Mouse (Mus musculus) heart, embryonic 11.5 days (tissue): ENCODE results near the gene Gm20388. TPM values are rescaled to one million over a fixed set of nuclear protein-coding genes. Genes with fewer than 3 reads are reported as not detected.

Experiments
- ATAC-seq: fragments of 200-750 bp; cut with Nextera tagmentation; replicated peaks from 2 replicates; pipeline ENCODE4 v1.8.0; 2017; ENCODE audit warnings: moderate library complexity; ENCODE audit not compliant: insufficient number of reproducible peaks, low FRiP score, low TSS enrichment
- H3K27ac ChIP-seq: fragments of 300-500 bp; sonication (generic); 2 replicates; pipeline ENCODE4 v1.5.1; 2014; ENCODE audit warnings: mild to moderate bottlenecking, low read depth, low read length
- H3K27me3 ChIP-seq: fragments of 300-500 bp; sonication (generic); 2 replicates; pipeline ENCODE4 v1.6.1; 2014; ENCODE audit warnings: mild to moderate bottlenecking, low read length, mixed read lengths; ENCODE audit not compliant: control insufficient read depth, insufficient read depth
- H3K36me3 ChIP-seq: fragments of 300-500 bp; sonication (generic); 2 replicates; pipeline ENCODE4 v1.6.1; 2014; ENCODE audit warnings: mild to moderate bottlenecking, low read length, moderate library complexity, mixed read lengths; ENCODE audit not compliant: control insufficient read depth, insufficient read depth
- H3K4me1 ChIP-seq: fragments of 300-500 bp; sonication (generic); 2 replicates; pipeline ENCODE4 v1.6.1; 2014; ENCODE audit warnings: low read length; ENCODE audit not compliant: control insufficient read depth, insufficient read depth
- H3K4me2 ChIP-seq: fragments of 300-500 bp; sonication (generic); 2 replicates; pipeline ENCODE4 v1.6.1; 2014; ENCODE audit warnings: mild to moderate bottlenecking, moderate library complexity
- H3K4me3 ChIP-seq: fragments of 300-500 bp; sonication (generic); 2 replicates; pipeline ENCODE4 v1.5.1; 2014; ENCODE audit warnings: low read depth, low read length
- H3K9ac ChIP-seq: fragments of 300-500 bp; sonication (generic); 2 replicates; pipeline ENCODE4 v1.6.1; 2014; ENCODE audit warnings: mild to moderate bottlenecking, low read depth, low read length, moderate library complexity
- H3K9me3 ChIP-seq: fragments of 300-500 bp; sonication (generic); replicated peaks from 2 replicates; pipeline ENCODE4 v1.6.1; 2016; ENCODE audit warnings: low read length; ENCODE audit not compliant: control insufficient read depth
- WGBS: fragments of 180-500 bp; shearing (Covaris S2); extraction: QIAGEN DNeasy Blood & Tissue Kit; methylation state at CpG from one replicate; pipeline ENCODE4 v1.1.7; 2014; ENCODE audit not compliant: insufficient replicate concordance; 5-methylcytosine and 5-hydroxymethylcytosine counted together
- polyA plus RNA-seq: library from polyadenylated mRNA; unstranded; fragments of >200 nt; fragmentation: Nextera tagmentation; extraction: Ambion mirVana; gene quantifications from 2 replicates; pipeline ENCODE4 v1.2.1, GENCODE M21; 2014

Gm20388 gene
- polyA plus RNA-seq, 1 experiment from 2014 or later: 6.4 TPM

GRCm38 (mm10) chr8:123632257-123632656 is 3721.6 kb downstream of the Gm20388 start:
- WGBS: 70% methylated on average over 4 of the region's 4 CpGs
- Histone ChIP-seq H3K27ac (no peak overlapping the region), H3K9me3 (no peaks in the 10 kb centered on the region), H3K9ac (no peak overlapping the region), H3K27me3 (peaks cover 10% of the 10 kb centered on the region), H3K36me3 (no peaks in the 10 kb centered on the region), H3K4me1 (peaks cover 3% of the 10 kb centered on the region; the same call in 1 of the 2 replicates), H3K4me3 (no peak overlapping the region), H3K4me2 (no peak overlapping the region)
- ATAC-seq: no peak

GRCm38 (mm10) chr8:123633801-123634200 is 3723.2 kb downstream of the Gm20388 start:
- no peak for ATAC-seq
- Histone ChIP-seq H3K9me3 (no peaks in the 10 kb centered on the region), H3K4me1 (peaks cover 3% of the 10 kb centered on the region; the same call in 1 of the 2 replicates), H3K4me3 (no peak overlapping the region), H3K36me3 (no peaks in the 10 kb centered on the region), H3K9ac (no peak overlapping the region), H3K27ac (peak overlapping the region; percentile 51), H3K4me2 (no peak overlapping the region), H3K27me3 (peaks cover under 1% of the 10 kb centered on the region)
- 58% methylated on average over 7 of the region's 7 CpGs for WGBS

GRCm38 (mm10) chr8:123634395-123635131 is 3723.9 kb downstream of the Gm20388 start:
- H3K36me3 ChIP-seq: no peaks in the 10 kb centered on the region
- 44% methylated on average over 3 of the region's 3 CpGs for WGBS
- no peaks in the 10 kb centered on the region for H3K9me3 ChIP-seq
- no peaks in the 10 kb centered on the region; the same call in 1 of the 2 replicates for H3K4me1 ChIP-seq
- H3K27me3 ChIP-seq: no peaks in the 10 kb centered on the region
- ATAC-seq: no peak
- no peak overlapping the region for H3K4me2 ChIP-seq
- peak overlapping the region; percentile 51; the same call in 1 of the 2 replicates for H3K27ac ChIP-seq
- no peak overlapping the region for H3K9ac ChIP-seq
- no peak overlapping the region for H3K4me3 ChIP-seq

- 75% methylated on average over 11 of the region's 11 CpGs for WGBS
- no peak overlapping the region for H3K27ac ChIP-seq
- H3K9me3 ChIP-seq: no peaks in the 10 kb centered on the region
- no peak overlapping the region for H3K4me3 ChIP-seq
- no peak overlapping the region for H3K9ac ChIP-seq
- no peak for ATAC-seq
- H3K4me1 ChIP-seq: no peaks in the 10 kb centered on the region; the same call in 1 of the 2 replicates
- H3K4me2 ChIP-seq: no peak overlapping the region
- no peaks in the 10 kb centered on the region for H3K36me3 ChIP-seq
- H3K27me3 ChIP-seq: no peaks in the 10 kb centered on the region
These were observed 3725.0 kb downstream of the Gm20388 start for GRCm38 (mm10) chr8:123635671-123636070.

- 19% methylated on average over 25 of the region's 25 CpGs for WGBS
- peak overlapping the region; percentile 30; the same call in 1 of the 2 replicates for H3K4me3 ChIP-seq
- no peaks in the 10 kb centered on the region for H3K36me3 ChIP-seq
- ATAC-seq: no peak
- no peak overlapping the region for H3K27ac ChIP-seq
- no peaks in the 10 kb centered on the region; the same call in 1 of the 2 replicates for H3K27me3 ChIP-seq
- H3K9ac ChIP-seq: 0 out of 2 replicates have a peak overlapping the region, but pooled peaks have one; percentile 23
- peak overlapping the region; percentile 63 for H3K4me2 ChIP-seq
- no peaks in the 10 kb centered on the region for H3K9me3 ChIP-seq
- peaks cover 2% of the 10 kb centered on the region; the same call in 1 of the 2 replicates for H3K4me1 ChIP-seq
These were observed 3732.8 kb downstream of the Gm20388 start for GRCm38 (mm10) chr8:123643330-123644051.

- peaks cover 3% of the 10 kb centered on the region; the same call in 1 of the 2 replicates for H3K4me1 ChIP-seq
- H3K4me2 ChIP-seq: no peak overlapping the region
- 78% methylated on average over 9 of the region's 9 CpGs for WGBS
- H3K4me3 ChIP-seq: no peak overlapping the region
- no peak overlapping the region for H3K27ac ChIP-seq
- no peaks in the 10 kb centered on the region; the same call in 1 of the 2 replicates for H3K27me3 ChIP-seq
- H3K36me3 ChIP-seq: no peaks in the 10 kb centered on the region
- ATAC-seq: no peak
- H3K9ac ChIP-seq: no peak overlapping the region
- no peaks in the 10 kb centered on the region for H3K9me3 ChIP-seq
These were observed 3734.6 kb downstream of the Gm20388 start for GRCm38 (mm10) chr8:123645229-123645628.

GRCm38 (mm10) chr8:123648245-123649170 is 3737.9 kb downstream of the Gm20388 start:
- H3K36me3 ChIP-seq: no peaks in the 10 kb centered on the region
- no peaks in the 10 kb centered on the region; the same call in 1 of the 2 replicates for H3K27me3 ChIP-seq
- H3K27ac ChIP-seq: peak overlapping the region; percentile 50; the same call in 1 of the 2 replicates
- no peak for ATAC-seq
- H3K4me3 ChIP-seq: no peak overlapping the region
- no peaks in the 10 kb centered on the region for H3K9me3 ChIP-seq
- no peak overlapping the region for H3K4me2 ChIP-seq
- H3K4me1 ChIP-seq: peaks cover 8% of the 10 kb centered on the region
- WGBS: 61% methylated on average over 17 of the region's 17 CpGs
- no peak overlapping the region for H3K9ac ChIP-seq

GRCm38 (mm10) chr8:123649483-123649882 is 3738.8 kb downstream of the Gm20388 start:
- Histone ChIP-seq H3K27ac (no peak overlapping the region), H3K27me3 (no peaks in the 10 kb centered on the region; the same call in 1 of the 2 replicates), H3K9me3 (no peaks in the 10 kb centered on the region), H3K4me3 (no peak overlapping the region), H3K4me1 (peaks cover 8% of the 10 kb centered on the region), H3K4me2 (no peak overlapping the region), H3K36me3 (no peaks in the 10 kb centered on the region), H3K9ac (no peak overlapping the region)
- ATAC-seq: no peak
- WGBS: 83% methylated on average over 12 of the region's 12 CpGs
